Comparison of ENCODE assay signal across 22 mouse cellular contexts in the genomic region with DNA sequence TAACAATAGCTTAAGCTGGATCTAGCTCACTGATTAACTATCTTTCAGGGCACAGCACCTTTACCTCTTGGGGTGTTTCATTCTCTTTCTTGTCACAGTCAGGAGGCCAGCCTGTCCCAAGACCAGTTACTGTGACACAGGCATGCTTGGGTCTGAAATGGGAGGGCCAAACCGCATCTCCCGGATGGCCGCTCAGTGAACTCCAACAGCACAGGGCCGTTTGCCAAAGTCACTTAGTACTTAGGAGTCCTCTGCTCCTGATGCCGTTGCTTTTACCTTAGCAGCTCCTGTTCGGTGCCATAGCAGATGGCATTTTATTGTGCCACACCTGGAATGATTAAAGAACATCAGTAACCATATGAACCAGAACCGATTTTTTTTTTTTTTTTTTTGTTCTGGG. TPM values are rescaled to one million over a fixed set of nuclear protein-coding genes. Genes with fewer than 3 reads are reported as not detected.
DNase-seq lines count a peak whose midpoint lies in the region; ATAC-seq lines count a peak whose summit lies in the region.
"Had no signal": no experiment of that assay in that cellular context is flagged by ENCODE, and none has a peak within 500 bp of the region (broad histone marks: within the 10 kb centered on the region; RNA-seq: fewer than 3 reads in every experiment).

No protein-coding gene starts in this region.

- H3K27me3 ChIP-seq in kidney, embryonic 14.5 days (ENCODE audit: control insufficient read depth, insufficient read depth, low read length) = no peaks in the 10 kb centered on the region
- H3K27me3 ChIP-seq: embryonic facial prominence, embryonic 13.5 days; forebrain, embryonic 12.5 days; heart, embryonic 13.5 days had no signal

- WGBS in kidney, embryonic 14.5 days = 72% methylated on average over 7 of the region's 7 CpGs

- DNase-seq in adrenal gland, postnatal 14 days = peak; percentile 20
- no peak for DNase-seq in adrenal gland, postnatal 36 days
- peak; percentile 17 for DNase-seq in kidney, adult 11 months
- DNase-seq in kidney, adult 8-10 months = peak; percentile 10 to 26
- DNase-seq in kidney, postnatal 14 days = peak; percentile 57
- DNase-seq in cerebellum, adult 11-12 months = no peak
- DNase-seq in testis, postnatal 14 days (ENCODE audit: low spot score) = no peak
- DNase-seq: adrenal gland, adult 8-10 months; B cell, adult 2 months; cerebellum, adult 18-20 months; cerebellum, adult 9-11 months; cerebellum, postnatal 36 days; gastrocnemius, postnatal 10 days had no signal

- H3K9ac ChIP-seq in kidney, embryonic 14.5 days (ENCODE audit: low read depth, low read length) = no peak overlapping the region
- H3K9ac ChIP-seq: embryonic facial prominence, embryonic 13.5 days; forebrain, embryonic 12.5 days; heart, embryonic 13.5 days; hindbrain, embryonic 14.5 days had no signal

- no peak for ATAC-seq in kidney, embryonic 14.5 days (ENCODE audit: low FRiP score, low TSS enrichment)
- ATAC-seq: CD4-positive, CD25-positive, alpha-beta regulatory T cell, adult 4 months; forebrain, embryonic 16.5 days had no signal

- no peaks in the 10 kb centered on the region for H3K36me3 ChIP-seq in kidney, embryonic 14.5 days (ENCODE audit: control insufficient read depth, insufficient read depth, low read length)
- H3K36me3 ChIP-seq: embryonic facial prominence, embryonic 13.5 days; forebrain, embryonic 12.5 days; G1E; heart, embryonic 13.5 days; hindbrain, embryonic 10.5 days had no signal

- H3K9me3 ChIP-seq in kidney, embryonic 14.5 days (ENCODE audit: control insufficient read depth, low read length) = peaks cover 2% of the 10 kb centered on the region

- no peak overlapping the region for H3K27ac ChIP-seq in kidney, embryonic 14.5 days (ENCODE audit: low read depth, low read length)
- H3K27ac ChIP-seq: embryonic facial prominence, embryonic 13.5 days; forebrain, embryonic 12.5 days; heart, embryonic 13.5 days; hindbrain, embryonic 10.5 days; hindbrain, embryonic 14.5 days had no signal

- H3K4me3 ChIP-seq in kidney, embryonic 14.5 days (ENCODE audit: low read length) = no peak overlapping the region
- H3K4me3 ChIP-seq: embryonic facial prominence, embryonic 13.5 days; forebrain, embryonic 12.5 days; heart, embryonic 13.5 days; hindbrain, embryonic 10.5 days had no signal

- H3K4me2 ChIP-seq in kidney, embryonic 14.5 days (replicated peaks; ENCODE audit: low read depth, low read length) = no peak overlapping the region
- H3K4me2 ChIP-seq: embryonic facial prominence, embryonic 13.5 days; forebrain, embryonic 12.5 days; heart, embryonic 13.5 days; hindbrain, embryonic 14.5 days had no signal

- H3K4me1 ChIP-seq in kidney, embryonic 14.5 days (ENCODE audit: control insufficient read depth, insufficient read depth, low read length) = no peaks in the 10 kb centered on the region
- H3K4me1 ChIP-seq: embryonic facial prominence, embryonic 13.5 days; forebrain, embryonic 12.5 days; heart, embryonic 13.5 days; hindbrain, embryonic 10.5 days had no signal

RNA-seq across cellular contexts. Expression of gene Dazl, which starts 5.4 kb away (rescaled TPM):
- 0.26 and 0.53 TPM in 2 replicates for total RNA-seq in adrenal gland, postnatal 14 days (2021)
- total RNA-seq in adrenal gland, postnatal 36 days (2021) = under 1 TPM; 0.10 to 0.30 TPM
- polyA plus RNA-seq in kidney, embryonic 14.5 days (2014; fragmentation: Nextera tagmentation; extraction: Ambion mirVana) = not detected in 2 replicates
- polyA plus RNA-seq: G1E; hindbrain, embryonic 10.5 days had no signal

Comparison
In these comparisons a context has a peak if more than half of its experiments do, and no peak if none do; other contexts are left out.
1. DNase-seq: peak in adrenal gland, postnatal 14 days (single experiment), kidney, adult 11 months (single experiment), kidney, adult 8-10 months (2 of 2) and kidney, postnatal 14 days (single experiment); none in adrenal gland, postnatal 36 days (0 of 2), cerebellum, adult 11-12 months (single experiment) and testis, postnatal 14 days (single experiment).